Mouse (Mus musculus) yolk sac, embryonic 10.5 days (tissue): ENCODE measurements around the gene Ankrd65.
"Not testable (repeated sequence)": the region's sequence is repeated elsewhere in the genome, so short reads cannot be mapped to it uniquely, and the experiment has no call there.

ENCODE experiments used
- DNase-seq: peaks from one replicate; pipeline ENCODE4 v3.0.0-alpha.2; 2017; ENCODE audit warnings: low spot score

The Ankrd65 gene

DNA sequence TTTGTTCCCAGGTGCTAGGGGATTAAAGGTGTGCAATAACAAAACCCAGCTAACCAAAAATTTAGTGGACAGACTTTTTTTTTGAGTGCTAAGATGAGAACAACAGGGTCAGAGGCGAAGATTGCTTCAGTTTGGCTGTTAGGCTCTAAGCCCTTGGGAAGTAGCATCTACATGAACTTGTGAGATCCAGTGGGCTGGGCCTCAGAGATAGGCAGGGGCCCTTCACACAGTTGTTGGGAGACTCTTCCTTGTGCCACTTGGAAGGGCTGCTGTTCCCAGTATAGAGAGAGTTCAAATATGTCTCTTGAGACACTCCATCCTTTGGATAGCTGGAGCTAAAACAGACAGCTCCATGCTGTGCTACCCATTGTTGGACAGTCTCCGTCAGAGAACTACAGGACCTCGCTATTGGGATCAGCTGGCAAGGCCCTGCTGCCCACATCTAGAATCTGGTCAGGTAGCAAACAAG, at the start of gene Ankrd65:
Gene Ankrd65 (plus strand): TSS at position 419 of the 469 bp plus-strand sequence.
- no peak for DNase-seq

DNA sequence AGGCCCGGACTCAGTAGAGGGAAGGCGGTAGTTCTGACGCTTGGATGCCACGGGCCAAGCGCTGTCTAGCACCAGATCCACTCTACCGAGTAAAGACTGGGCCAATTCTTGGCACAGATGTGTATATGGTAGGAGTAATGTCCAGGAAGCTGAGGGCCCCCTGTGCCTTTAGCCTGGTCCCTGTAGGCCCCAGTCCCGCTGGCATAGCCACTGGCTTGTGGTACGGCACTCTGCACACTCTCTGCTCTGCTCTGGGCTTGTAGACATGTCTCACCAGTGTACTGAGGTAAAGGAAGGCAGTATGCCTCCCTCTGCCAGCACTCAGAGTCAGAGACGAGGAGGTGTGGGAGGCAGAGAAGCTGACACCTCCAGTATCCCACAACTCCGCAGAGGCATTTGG, 49.6 kb upstream of the Ankrd65 start:
- not testable (repeated sequence) for DNase-seq

DNA sequence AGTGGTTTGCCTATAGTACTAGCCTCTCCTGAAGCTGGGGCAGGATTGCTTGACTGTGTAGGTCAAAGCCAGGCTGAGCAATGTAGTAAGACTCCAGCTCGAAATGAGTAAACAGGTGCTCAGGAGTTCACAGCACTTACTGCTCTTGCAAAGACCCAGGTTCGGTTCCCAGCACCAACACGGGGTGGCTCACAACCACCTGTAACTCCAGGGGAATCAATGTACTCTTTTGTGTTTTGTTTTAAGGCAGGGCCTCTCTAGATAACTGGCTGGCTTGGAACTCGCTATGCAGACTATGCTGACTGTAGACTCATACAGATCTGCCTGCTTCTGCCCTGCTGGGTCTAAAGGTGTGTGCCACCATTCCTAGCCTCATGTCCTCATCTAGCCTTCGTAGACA, 47.6 kb upstream of the Ankrd65 start:
- DNase-seq, result no peak

DNA sequence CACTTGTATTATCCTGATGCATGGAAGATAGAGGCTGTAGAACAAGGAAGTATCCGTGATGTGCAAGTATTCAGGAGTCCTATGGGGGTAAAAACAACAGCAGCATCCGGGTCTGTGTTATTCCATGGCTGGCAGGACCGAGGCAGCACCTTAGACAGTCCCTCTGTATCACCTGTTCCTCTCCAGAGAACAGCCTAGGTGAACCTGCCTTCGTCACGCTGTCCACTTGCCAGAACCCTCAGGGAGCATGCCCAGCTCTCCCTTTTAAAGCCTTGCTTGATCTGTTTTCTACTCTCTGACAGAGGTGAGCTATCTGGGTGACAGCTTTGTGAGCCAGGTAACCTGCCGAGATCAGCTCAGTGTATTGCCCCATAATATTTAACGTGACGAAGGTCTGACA, 45.8 kb upstream of the Ankrd65 start:
- no peak for DNase-seq

DNA sequence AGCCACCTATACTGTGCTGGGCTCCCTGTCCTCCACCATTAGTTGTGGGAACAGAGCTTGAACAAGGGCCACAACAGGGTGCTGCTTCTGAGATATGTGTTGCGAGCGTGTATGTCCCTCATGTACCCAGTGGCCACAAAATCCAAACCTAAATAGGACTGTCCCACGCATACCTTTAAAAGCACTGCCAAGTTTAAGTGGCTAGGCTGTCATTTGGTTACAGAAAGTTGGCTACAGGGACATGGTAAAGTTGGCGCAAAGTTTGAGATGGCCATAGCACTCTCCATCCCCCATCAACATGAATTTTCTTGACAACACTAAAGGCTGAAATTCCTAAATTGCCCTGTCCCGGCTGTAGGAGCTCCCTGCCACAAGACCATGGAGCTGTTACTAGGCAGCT, 45.1 kb upstream of the Ankrd65 start:
- no peak for DNase-seq

DNA sequence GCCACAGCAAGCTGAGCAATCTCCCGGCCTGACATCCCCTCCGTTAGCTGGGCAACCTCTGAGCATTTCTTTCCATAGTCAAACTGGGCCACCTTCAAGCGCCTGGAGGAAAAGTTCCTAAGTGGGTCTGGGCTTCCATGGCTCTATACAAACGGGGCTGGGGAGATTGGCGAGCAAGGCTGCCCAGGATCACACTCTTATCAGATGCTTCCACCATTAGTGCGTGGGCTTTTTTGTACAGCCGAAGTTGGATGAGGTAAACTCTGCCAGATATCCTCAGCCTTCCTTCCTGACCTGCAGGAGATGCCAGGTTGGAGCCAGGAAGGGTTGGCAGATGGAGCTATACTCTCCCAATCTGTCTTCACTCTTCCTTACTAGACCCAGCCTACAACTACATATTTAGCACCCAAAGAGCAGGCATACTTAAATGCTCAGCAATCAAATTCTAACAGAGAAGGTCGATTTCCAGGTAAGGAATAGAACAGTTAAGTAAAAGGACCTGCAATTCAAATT, 44.1 kb upstream of the Ankrd65 start:
- no peak for DNase-seq

DNA sequence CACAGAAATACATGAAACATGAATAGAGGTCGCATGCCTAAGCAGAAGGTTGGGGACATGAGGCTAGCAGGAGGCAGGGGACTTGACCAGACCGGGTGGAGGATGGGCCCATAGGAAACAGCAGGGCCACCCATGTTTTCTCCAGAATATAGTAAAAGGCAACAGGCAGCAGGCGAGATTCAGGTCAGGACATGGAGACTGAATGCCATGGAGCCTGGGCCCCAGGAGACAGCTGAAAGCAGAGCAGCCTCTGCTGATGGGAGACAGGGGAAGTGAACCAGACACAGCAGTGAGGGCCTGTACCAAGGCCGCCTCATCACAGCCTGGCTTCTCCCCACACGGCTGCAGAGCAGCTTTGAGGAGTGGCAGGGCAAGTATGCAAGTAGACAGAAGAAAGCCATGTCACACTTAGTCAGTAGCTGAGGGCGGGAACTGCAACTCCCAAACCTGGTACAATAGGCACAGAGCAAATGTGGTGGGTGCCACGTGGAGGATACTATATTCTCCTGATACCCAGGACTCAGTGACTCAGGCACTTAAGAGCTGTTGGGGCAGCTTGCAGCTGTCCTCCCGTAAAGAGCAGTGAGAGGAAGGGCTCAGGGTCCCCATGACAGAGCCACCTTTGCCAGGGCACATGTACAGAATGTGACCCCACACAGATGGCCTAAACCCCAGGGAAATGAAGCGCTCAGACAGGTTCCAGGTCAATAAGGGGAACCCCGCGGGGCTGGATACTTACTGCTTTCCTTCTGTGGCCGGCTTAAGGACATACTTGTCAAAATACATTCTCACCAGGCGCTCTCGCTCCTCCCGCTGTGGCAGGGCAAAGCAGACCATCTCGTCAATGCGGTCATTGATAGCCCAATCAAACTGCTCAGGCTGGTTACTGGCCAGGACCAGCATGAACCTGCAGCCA, 43.4 kb upstream of the Ankrd65 start:
- DNase-seq, result no peak

DNA sequence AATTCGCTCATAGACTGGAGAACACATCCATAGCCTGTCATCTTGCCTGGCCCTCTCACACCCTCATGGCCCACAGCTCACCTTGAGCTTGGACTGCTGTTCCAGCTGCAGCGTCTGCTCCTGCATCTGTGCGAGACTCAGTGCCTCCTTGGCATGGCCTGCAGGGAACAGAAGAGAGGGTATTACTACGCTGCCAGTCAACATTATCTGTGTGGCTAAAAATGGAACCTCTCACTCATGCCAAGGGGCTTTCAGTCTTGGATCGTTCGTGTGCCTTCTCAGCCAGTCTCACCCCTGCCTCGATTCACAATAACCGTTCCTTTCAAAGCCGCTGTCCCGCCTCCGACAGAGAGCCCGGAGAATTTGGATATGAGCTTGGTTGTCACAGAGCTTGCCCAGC, 33.2 kb upstream of the Ankrd65 start:
- no peak for DNase-seq

DNA sequence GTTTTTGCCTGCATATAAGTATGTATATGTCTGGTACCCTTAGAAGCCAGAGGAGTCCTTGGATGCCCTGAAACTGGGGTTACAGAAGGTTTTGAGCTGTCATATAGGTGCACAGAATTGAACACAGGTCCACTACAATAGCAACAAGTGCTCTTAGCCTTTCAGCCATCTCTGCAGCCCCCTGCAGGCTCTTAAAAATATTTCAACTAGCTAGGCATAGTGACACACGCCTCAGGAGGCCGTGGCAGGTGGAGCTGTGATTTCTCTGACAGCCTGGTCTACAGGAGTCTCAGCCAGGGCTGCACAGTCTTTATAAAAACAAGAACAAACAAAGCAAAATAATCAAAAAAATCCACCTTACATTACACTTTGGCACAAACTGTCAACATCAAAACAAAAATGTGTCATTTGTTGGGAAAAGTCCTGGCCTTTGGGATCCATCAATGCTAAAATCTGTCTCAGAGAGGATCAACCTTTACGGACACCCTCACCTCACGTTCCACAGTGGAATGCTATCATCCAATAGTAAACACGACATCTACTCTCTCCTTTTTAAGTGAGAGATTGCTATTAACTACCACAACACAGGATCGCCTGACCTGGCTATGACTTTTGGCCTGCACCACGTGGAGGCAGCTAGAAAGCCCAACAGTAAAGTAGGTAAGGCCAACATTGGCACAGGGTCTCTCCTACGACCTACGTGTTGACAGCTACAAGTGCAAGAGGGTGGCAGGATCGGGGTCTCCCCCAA, 30.2 kb upstream of the Ankrd65 start:
- peak; percentile 31 for DNase-seq

DNA sequence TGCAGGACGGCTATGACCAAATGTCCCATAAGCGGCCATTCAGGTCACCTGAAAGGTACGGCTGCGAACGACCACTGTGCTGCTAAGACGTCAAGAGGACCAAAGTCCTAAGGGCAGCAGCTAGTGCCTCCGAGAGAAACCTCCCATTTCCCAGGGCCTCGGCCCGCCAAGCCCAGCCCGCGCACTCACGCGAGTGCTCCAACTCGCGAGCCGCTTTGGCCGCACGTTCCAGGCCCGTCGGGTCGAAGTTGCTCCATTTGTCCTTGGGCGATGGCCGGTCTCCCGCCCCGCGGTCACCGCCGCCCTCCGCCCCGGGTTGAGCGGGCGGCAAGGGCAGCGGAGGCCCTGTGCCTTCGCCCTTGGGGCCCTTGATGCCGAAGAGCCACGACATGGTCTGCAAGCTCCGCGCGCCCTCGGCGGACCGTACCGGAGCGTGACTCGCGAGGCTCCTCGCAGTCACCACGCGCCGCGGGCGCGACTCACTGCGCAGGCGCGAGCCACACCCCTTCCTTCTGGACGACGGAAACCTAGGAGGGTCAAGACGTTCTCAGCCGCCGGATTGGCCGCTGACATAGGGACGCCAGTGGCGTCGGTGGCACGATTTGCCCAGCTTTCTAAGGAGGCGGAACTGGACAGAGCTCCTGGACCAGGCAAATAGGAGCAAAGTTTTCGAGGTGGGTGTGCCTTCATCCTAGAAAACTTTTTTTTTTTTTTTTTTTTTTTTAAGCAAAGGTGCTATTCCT, 29.5 kb upstream of the Ankrd65 start, which contains the start of gene Atad3a:
Gene Atad3a (minus strand): TSS at position 481 of the 743 bp plus-strand sequence.
- peak; percentile 94 for DNase-seq

DNA sequence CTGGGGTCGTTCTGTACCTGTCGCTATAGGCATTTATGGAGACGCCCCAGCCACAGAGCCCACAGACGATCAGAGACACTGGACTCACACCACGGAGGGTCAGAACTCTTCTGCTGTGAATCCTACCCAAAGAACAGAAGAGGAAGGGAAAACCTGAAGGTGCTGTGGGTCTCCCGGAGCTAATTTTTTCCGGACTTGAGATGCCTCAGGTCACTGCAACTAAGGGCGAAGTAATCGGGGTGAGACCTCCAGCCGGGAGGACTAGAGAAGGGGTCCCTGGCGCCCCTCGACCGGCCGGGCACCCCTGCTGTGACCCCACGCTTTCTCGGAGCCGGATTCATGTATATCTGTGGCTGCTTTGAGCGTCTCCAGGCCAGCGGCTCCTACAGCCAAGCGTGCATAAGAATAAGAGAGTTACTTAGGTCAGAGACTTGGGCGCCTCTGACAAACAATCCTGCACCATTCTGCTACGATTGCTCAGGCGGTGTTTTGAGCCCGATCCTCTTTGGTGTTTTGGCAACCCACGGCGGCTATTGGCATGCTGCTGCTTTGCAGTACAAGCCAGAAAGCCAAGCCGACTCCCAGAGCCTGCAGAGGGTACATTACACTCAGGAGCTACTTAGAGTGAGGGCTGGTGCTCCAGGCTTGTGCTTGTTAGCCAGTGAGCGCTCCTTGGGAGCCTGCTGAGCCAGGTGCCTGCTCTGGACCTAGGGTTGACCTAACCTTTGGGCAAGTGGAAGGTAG, 28.7 kb upstream of the Ankrd65 start:
- no peak for DNase-seq

DNA sequence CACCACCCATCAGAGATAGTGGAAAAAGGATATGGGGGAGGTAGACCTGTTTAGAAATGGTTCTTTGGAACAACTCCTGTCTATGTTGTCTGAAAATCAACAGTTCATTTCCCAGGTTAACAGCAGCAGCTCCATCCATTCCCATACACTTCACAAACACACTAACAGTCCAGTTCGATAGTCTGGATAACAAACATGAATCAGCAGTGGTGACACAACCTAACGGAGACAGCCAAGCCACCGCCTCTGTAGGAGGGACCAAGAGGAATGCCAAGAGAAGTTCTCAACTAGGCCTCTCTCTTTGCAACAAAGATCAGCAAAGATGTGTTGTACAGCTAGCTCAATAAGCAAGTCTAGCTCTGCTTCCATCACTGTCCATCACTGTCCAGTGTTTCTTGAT, 27.9 kb upstream of the Ankrd65 start:
- DNase-seq, result no peak

DNA sequence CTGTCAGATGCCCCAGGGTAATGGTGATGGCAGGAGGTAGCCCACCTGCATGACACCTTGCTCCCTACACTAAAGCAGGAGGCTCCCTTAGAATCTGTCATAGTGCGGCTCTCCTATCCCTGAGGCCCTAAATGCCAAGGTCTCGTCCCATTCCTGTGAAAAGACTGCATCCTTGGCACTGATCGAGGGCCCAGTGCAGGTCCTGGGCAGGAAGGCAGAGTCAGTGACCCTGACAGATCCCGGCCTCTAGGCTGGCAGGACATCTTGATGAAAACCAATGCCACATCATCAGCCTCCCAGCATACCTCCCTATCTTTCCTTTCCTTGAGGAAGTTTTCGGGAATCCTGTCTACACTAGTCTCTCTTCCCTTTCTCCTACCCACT, 20.8 kb upstream of the Ankrd65 start:
- no peak for DNase-seq

DNA sequence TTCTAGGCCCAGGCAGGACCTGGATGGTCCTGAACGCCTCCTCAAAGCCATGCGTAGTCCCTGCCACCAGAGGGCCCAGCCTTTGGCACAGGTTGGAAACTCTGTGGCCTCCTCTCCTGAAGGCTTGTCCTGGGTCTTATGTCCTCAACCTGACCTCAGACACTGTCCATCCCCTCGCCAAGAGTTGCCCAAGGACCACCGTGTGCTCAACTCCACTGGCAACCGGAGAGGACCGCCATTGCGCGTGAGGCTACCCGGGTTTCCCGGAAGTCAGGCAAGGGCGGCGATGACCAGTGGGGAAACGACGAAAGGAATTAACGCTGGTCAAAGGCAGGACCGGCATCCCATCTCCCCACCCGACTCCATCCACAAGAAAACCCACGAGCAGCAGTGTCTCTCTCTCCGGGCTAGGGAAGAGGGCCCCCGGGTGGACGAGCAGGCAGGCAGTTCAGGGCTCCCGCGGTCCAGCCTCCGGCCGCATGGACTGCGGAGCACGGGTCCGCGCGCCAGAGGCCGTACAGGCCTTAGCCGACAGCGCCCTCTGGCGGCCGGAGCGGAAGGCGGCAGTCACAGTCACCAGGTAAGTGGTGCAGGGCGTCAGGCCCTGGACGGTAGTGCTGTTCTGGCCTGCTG, 20.2 kb upstream of the Ankrd65 start:
- peak; percentile 87 for DNase-seq

DNA sequence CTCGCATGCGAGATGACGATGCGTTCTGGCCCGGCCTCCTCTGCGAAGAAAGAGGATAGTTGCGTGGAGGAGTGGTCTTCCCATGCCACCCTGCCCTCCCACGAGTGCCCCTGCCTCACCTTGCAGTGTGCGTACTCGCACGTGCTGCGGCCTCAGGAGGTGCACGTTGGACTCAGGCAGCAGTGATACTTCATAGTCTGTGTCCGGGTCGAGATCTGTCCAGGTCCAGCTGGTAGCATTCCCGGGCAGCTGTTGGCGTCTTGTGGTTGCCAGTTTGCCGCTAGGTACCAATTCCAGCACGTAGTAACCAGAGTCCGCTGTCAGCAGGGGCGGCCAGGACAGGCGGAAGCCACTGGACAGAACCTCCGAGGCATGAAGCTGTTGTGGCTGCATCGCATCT, 19.6 kb upstream of the Ankrd65 start:
- DNase-seq, result no peak

DNA sequence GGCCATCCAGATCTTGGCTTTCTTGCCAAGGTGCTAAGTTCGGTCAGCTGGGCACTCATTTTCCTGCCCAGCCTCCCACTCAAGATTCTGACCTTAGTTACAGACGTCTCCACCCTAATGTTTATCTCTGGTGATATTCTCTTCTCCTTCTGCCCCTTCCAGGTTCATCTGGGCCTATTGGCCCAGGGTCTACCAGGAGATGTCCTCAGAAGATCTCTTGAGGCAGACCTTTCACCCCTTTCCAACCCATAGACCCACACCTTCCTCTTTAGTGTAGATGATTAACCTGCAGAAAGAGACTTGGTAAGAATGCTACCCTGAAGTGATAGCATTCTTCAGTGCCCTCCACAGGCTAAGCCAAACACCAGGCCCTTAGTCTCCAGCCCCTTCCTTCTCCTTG, 18.5 kb upstream of the Ankrd65 start:
- no peak for DNase-seq

DNA sequence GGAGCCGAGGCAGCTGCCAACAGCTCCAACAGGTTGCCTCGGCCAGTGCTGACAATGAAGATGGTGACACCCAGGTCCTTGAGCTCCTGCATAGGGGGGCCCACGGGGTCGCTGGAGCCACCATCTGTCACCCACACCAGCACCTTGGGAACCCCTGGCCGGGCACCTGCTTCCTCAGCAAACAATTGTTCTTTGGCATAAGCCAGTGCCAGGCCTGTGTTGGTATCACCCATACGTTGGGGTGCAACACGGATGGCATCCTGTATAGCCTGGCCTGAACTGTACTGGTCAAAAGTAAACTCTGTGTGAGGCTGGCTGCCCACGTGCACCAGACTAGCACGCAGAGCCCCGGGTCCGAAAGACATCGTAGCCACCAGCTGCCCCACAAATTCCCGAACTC, 17.5 kb upstream of the Ankrd65 start:
- DNase-seq, result no peak

DNA sequence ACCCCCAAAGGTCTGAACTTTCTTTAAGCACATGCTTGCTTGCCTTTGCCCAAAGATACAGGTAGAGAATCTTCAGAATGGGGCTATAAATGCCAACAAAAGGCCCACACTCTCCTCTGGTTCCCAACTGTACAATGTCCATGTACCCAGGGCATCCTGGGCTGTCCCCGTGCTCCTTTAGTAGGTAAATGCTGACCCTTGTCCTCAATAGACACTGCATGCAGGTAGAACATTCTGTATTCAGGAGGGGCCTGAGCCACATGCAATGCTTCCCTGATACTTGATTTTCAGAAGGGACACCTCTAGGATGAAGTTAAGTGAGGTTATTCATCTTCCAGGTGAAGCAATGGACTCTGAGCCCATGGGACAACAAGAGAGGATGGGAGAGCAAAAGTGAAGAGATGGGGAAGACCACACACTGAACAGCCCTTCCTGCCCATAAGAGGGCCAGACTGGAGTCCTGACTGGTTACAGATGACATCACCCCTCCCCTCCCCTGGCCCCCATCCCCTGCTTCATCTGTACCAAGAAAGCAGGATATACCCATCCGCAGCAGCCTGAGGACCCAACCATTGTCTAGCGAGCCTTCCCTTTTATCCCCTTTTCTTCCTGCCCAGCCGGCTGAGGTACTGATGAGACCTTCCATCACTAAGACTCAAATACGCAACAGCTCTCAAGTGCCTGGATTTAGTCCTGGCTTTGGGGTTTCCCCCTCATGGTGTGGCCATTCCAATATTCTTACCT, 16.7 kb upstream of the Ankrd65 start:
- no peak for DNase-seq

DNA sequence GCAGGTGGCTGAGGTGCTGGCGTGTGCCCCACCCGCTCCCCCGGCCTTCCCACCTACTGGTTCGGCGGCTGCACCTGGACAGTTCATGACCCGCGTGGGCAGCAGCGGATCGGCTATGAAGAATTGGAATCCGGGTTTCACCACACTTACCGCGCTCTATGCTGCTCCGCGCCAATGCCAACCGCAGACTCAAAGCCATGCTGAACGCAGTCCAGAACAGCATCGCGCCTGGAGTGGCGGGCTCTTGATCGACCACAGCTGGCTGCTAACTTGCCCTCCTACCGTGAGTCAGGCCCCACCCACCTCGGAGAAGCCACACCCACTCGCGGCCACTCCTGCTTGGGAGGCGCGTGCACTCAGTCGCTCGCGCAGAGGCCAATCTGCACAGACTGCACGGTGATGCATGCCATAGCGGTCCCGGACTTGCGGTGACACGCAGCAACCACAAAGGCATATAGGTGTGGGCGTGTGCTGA, 15.9 kb upstream of the Ankrd65 start, which contains the start of gene Vwa1:
Gene Vwa1 (minus strand): TSS at position 419 of the 475 bp plus-strand sequence.
- DNase-seq, result peak; percentile 84
